Mouse (Mus musculus) testis, postnatal 10 days (tissue): ENCODE data around the gene Adgrl2.

Experiments
- DNase-seq: peaks from one replicate; pipeline ENCODE4 v3.0.0; 2021; ENCODE audit warnings: low spot score

Adgrl2 gene

DNA sequence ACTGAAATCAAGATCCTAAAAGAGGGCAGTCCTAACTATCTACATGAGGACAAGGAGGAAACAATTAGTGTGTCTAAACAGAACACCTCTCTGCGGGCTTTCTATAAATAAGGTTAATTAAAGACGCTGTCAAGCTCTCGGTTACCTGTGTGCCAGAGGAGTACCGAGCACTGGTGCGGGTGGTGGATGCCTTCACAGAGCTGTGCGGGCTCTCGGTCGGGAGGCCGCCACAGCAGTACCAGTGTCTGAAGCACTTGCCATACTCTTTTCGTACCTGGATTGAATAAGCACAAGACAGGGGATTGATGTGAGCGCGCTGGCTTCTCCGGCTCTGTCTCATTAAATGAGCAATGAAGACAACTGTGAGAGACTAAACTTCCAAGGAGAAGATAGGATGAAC, 166.8 kb downstream of the Adgrl2 start:
- DNase-seq: no peak

DNA sequence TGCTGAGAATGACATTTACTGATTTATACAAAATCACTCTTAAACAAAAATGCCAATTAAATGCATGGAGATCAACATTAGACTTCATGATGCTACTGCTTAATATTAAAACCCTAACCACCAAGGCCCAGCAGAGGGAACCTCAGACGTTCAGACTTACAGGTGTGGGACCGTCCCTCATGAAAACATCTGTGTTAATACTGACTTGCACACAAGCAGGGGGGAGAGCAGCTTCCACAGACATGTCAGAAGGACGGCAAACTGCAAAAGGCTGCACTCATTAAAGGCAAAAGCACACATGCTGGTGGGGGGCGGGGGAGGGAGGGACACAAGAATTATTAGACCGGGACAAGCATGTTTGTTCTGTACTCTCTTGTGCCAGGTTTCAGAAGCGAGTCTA, 168.7 kb downstream of the Adgrl2 start:
- no peak for DNase-seq

DNA sequence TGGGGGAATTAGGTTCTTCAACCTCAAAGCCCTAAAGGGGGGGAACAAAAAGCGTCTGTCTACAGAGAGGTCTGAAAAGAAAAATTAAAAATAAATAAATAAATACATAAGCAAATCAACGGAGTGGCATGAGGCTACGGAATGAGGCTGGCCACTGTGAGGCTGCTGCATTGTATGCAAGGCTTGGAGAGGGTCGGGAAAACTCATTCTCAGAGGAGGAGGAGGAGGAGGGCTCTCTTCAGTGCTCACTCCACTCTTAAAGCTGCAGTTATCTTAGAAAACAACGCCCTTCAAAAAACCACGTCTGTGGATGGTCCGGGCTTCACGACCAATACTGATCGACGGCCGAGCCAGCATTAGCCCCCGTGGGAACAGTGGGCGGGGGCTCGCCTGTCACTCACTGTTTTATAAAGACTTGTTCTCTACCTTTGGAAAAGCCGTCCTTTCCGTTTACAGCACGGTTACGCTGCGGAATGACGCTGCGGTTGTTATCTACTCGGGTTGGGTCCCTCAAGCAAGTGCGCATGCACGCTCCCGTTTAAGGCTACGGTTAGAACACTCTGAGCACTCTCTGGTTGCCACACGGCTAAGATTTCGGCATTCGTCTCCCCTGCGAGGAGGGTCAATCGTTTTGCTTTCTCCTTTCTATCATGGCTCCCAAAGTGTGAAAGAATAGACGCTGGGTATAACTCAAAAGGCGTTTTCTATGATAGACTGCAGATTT, 170.9 kb downstream of the Adgrl2 start:
- DNase-seq: no peak

DNA sequence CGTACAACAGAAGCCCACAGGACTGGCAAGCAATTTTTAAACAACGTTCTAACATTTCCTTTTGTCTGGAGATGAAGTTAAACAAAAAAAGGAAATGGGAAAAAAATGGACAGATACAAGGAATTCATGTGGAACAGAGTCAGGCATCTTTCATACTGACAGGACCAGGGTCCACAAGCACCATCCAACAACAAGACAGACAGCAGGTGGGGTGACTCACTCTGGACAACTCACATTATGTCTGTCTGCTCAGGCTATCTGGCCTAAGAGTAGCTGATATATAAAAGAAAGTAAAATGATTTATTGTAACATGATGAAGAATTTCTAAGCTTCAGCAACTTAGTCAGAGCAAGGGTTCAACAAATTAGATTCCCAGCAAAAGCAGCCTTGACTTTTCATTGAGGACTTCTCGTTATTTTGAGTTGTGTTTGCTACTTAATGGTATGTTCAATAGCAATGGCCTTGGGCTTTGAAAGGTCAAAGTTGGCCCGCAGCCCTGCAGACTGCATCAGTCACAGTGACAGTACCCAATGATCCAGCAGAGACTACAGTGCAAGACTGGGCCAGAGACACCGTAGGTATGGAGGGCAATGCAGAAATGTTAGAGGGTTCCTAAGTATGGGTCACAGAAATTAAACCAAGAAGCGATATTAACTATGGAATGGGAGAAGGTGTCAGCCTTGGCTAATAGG, 171.8 kb downstream of the Adgrl2 start:
- DNase-seq: no peak

DNA sequence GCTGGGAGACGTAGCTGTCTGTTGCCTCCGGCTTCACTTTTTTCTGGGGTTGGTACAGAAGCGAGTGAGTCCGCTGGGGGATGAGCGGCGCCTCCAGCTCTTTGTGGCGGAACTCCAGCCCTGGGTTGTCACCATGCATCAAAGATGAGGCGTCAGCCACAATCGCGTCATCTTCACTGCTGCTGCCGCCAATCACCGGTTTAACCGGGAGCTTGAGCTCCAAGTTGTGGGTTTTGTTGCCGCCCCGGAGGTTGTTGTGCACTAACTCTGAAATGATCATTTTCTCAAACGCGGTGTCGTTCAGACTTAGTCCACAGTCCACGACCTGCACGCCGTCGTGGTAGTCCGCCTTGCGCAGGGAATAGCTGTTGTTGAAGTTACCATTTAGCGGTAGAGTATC, 172.9 kb downstream of the Adgrl2 start:
- no peak for DNase-seq

DNA sequence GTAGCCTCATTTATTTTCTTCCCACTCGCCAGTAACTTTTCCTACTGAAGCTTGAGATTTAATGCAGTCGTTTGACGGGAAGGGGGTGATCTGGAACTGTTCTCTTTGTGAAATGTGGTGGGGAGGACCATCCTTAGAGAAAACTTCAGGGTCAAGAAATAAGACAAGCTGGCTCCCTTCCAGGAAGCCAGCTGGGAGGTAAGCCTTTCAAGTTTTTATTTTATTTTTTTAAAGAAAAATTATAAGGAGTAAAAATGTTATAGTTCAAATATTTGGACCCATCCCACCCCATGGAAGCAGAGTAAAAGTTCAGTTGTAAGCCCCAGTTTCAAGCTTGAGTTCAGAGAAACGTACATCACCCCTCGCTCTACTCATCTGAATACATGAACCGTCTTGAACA, 177.2 kb downstream of the Adgrl2 start:
- no peak for DNase-seq

DNA sequence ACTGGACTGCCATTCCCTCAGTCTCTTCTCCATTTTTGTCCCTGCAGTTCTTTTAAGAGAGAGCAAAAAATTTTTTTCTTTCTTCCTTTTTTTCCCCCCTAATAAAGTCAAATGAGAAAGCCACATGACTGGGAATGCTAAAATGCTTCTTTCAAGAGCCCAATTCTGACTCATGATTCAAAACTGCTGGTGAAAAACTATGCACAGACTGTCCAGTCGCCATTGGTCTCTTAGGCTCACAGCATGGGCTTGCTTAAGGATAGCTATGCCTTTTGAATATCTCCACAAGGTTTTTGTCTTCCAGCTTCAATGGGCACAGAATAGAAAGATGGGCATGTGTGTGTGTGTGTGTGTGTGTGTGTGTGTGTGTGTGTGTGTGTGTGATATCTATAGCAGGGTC, 178.3 kb downstream of the Adgrl2 start:
- DNase-seq: no peak

DNA sequence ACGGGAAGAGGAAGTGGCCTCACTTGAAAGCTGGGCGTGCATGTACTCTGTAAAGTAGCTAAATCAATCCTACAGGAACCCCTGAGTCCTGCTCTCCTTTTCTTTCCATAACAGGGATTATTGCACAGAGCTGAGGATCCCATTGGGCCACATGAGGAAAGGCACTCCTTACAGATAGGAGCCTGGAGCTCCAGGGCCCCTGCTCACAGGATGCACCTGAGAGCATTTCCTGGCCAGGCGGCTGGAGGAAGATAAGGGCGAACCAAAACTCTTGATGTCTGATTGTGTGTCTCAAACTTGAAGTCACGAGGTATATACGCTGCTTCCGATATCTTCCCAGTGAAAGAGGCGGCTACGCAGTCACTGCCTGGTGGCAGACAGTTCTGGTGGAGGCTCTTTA, 183.4 kb downstream of the Adgrl2 start:
- no peak for DNase-seq

DNA sequence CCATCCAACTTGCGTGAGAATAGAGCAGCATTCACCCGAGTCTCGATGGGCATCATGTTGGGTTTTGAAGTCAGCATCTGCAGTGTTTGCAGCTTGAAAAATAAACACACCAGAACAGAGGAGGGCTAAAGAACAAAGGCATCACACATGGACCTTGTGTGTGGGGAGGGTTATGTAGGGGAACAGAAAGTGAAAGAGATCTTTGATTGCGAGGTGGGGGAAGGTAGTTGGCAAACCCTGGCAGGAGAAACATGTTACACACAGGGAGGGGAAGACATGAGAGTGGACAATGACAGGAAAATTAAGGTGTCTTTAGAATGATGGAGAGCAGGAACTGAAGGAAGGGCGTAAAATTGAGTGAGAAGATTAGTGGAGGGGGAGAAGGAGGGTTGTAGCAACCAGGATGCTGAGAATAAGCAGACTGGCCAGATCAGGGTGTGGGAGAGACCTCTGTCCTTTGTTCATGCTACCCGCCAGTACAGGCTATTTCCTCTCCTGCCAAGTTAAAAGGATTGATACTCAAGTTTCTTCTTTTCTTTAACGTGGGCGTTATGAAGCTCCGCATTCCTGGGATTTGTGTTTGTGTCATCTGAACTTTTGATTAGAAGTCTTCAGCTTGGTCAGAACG, 197.0 kb downstream of the Adgrl2 start:
- no peak for DNase-seq

DNA sequence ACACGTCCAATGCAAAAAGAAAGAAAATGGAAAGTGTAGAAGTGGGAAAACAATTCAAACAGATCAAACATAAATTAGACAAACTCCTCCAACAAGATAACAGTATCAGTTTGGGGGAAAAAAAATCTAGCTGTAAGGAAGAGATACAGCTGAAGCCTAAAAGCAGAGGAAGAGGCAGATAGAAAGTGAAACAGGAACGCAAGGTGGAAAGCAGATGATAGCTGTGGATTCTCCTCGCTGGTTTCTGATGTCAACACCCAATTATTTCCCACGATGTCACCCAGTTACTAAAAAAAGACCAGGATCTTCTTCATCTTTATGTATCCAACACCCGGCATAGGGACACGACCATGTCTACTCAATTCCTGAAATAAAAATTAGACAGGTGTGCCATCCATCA, 220.0 kb downstream of the Adgrl2 start:
- no peak for DNase-seq
